Mouse (Mus musculus): Measurements from ENCODE around the gene Ptprh.

Gene Ptprh

GRCm38 (mm10) chr7:4603873-4604272, at the start of gene Ptprh:
Gene Ptprh, minus strand, starts transcription at chr7:4604041.
- in situ Hi-C loops (cut with MboI, MseI) = loop anchor here (5.0 to 25.0 kb wide), 2 partner anchors 67 to 1117 kb away; no protein-coding TSS in a partner anchor

GRCm38 (mm10) chr7:4653351-4653750, 49.5 kb upstream of the Ptprh start:
- in situ Hi-C loops (cut with MboI, MseI) = loop anchor here in 1 of 2 experiments (5.0 kb wide), 1 partner anchor 139 kb away; the partner anchor contains the start of gene Rpl28

DNA sequence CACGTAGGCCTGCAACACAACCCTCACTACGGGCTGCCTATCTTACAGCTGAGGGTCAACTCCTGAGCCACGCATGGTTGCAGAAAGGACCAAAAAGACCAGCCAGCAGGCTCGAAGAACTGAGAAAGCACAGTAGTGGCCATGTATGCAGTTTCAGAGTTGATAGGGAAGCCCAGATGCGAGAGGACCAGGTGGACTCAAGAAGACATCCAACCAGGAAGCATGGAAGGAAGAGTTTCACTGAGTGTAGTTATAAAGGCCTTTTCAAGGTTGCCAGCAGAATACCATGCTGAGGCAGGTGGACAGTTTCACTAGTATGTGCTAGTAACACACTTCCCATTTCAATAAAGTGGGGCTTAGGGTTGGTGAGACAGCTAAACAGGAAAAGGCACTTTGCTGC, 48.9 kb upstream of the Ptprh start:
- in situ Hi-C loops (cut with MboI, MseI) = loop anchor here in 1 of 2 experiments (5.0 kb wide), 1 partner anchor 140 kb away; the partner anchor contains the start of gene Rpl28

- in situ Hi-C loops (cut with MboI, MseI) = loop anchor here in 1 of 2 experiments (5.0 kb wide), 1 partner anchor 141 kb away; the partner anchor contains the start of gene Rpl28
These were observed 47.7 kb upstream of the Ptprh start for GRCm38 (mm10) chr7:4651581-4651980.

GRCm38 (mm10) chr7:4647992-4648391, 44.2 kb upstream of the Ptprh start:
- in situ Hi-C loops (cut with MboI, MseI) = no loop called here

- in situ Hi-C loops (cut with MboI, MseI) = no loop called here
These were observed 43.5 kb upstream of the Ptprh start for GRCm38 (mm10) chr7:4647291-4647690.

DNA sequence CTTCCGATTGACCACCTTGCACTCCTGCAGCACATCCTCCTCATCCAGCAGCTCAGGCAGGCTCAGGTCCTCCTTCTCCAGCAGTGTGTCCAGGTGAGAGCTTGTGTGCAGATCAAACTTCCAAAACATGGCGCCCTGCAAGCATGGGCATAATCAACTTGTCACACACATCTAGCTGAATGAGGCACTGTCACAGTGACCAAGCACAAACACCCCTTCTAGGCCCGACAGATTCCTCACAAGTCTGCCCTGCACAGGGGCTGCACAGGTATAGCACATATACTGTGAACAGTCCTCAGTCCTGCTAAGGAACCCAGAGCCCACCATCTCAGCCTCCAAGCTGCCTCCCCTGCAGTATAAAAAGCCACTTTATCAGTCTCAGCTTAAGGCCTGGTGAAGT, 43.0 kb upstream of the Ptprh start:
- in situ Hi-C loops (cut with MboI, MseI) = no loop called here

DNA sequence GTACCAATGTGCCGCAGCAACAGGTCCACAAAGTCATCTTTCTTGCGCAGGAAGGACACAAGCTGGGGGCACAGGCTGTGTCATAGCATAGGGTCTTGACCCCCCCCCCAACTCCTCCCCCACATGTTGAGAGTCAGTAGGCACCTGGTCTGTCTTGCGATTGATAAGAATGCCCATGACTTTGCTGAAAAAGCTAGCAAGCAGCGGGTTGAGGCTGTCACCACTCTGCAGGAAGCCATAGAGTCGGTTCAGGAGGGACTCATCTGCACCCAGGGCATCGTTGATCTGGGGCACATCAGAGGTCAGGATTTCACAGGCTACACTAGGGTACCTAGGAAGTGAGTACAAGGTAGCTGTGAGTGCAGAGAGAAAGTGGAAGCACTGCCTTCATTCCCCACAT, 39.4 kb upstream of the Ptprh start:
- in situ Hi-C loops (cut with MboI, MseI) = no loop called here

DNA sequence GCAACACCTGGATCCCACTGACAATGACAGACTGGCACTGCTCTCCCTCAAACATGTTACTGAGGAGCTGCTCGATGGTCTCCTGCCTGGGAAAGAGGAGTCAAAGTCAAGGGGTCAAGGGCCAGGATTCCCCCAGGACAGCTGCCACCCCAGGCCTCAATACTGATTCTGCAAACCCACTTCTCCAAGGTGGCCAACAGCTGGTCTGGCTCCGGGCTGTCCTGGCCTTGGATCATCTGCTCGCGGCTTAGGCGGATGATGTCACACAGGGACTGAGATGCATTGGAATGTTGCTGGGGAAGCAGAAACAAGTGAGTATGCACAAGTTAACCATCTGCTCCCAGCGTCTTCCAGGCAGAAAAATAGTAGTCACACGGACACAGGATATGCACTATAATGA, 38.1 kb upstream of the Ptprh start:
- in situ Hi-C loops (cut with MboI, MseI) = no loop called here

GRCm38 (mm10) chr7:4641155-4641554, 37.3 kb upstream of the Ptprh start:
- in situ Hi-C loops (cut with MboI, MseI) = no loop called here

DNA sequence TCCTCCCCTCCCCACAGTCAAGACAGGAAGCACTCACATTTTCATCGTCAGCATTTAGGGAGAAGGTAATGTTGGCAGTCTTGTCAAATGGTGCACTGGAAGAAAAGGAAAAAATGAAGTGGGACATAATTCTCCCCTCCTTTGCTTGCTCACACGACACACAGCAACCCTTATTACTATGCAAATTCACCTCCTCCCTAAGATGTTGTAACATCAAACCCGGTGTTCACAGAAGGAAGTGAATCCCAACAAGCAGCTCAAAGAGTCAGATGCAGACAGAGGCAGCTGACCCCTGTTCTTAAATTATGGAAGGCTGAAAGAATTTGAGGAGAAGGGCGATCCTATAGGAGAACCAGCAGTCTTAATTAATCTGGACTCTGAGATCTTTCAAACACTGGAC, 32.3 kb upstream of the Ptprh start:
- in situ Hi-C loops (cut with MboI, MseI) = no loop called here

GRCm38 (mm10) chr7:4631031-4631430, 27.2 kb upstream of the Ptprh start, which contains the start of gene Tmem86b:
Gene Tmem86b, minus strand, starts transcription at chr7:4631422.
- in situ Hi-C loops (cut with MboI, MseI) = loop anchor here in 1 of 2 experiments (5.0 kb wide), 1 partner anchor 79 kb away; no protein-coding TSS in a partner anchor

DNA sequence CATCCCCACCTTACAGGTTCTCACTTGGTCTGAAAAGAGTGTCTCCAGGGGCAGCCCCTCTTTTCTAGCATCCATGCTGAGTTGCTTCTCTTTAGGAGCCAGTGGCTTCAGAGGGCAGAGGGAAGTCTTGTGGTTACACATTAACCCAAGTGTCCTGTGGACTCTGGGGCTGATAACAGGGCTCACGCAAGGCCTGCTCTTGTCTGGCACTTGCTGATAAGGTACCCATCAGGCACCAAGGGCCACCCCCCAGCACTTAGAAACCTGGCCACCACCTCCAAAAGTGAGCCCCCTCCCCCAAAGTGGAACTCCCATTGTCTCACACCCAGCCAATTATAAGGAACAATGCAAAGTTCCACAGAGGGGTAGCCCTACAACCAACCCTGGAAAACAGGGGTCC, 26.4 kb upstream of the Ptprh start:
- in situ Hi-C loops (cut with MboI, MseI) = loop anchor here in 1 of 2 experiments (5.0 kb wide), 1 partner anchor 78 kb away; no protein-coding TSS in a partner anchor

GRCm38 (mm10) chr7:4629586-4629985, 25.7 kb upstream of the Ptprh start:
- in situ Hi-C loops (cut with MboI, MseI) = no loop called here

- in situ Hi-C loops (cut with MboI, MseI) = no loop called here
These were observed 22.1 kb upstream of the Ptprh start for GRCm38 (mm10) chr7:4625928-4626327.

DNA sequence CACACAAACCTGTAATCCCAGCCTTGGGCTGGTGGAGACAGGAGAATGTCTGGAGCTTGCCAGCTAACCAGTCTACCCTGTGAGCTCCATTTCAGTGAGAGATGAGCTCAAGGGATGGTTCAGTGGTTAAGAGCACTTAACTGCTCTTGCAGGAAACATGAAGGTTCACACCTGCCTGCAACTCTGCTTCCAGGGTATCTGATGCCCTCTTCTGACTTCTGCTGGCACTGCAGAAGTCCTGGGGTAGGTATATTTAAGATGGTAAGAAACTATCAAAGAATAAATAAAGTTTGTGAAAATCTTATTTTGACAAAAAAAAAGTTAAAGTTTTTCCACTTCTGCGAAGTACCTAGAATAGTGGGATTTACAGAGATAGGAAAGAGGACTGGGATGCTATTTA, 20.5 kb upstream of the Ptprh start:
- in situ Hi-C loops (cut with MboI, MseI) = loop anchor here in 1 of 2 experiments (25.0 kb wide), 1 partner anchor 1137 kb away; no protein-coding TSS in a partner anchor

DNA sequence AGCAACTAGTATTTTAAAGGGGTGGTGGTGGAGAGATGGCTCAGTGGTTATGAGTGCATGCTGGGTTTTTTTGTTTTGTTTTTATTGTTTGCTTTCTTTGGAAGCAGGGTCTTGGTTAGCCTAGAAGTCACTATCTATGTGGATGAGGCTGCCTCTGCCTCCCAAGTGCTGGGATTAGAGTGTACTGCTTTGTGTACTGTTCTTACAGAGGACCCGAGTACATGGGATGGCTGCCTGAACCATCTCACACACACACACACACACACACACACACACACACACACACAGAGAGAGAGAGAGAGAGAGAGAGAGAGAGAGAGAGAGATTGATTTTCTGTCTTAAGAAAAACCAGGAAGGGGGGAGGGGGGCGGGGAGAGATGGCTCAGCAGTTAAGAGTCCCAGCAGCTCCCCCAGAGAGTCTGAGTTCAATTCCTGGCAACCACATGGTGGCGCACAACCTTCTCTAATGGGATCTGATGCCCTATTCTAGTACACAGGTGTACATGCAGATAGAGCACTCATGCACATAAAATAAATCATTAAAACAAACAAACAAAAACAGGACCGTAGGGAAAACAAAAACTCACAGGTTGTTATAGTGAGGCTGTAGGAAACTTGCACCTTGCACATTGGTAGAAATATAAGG, 19.8 kb upstream of the Ptprh start:
- in situ Hi-C loops (cut with MboI, MseI) = loop anchor here in 1 of 2 experiments (25.0 kb wide), 1 partner anchor 1136 kb away; no protein-coding TSS in a partner anchor

DNA sequence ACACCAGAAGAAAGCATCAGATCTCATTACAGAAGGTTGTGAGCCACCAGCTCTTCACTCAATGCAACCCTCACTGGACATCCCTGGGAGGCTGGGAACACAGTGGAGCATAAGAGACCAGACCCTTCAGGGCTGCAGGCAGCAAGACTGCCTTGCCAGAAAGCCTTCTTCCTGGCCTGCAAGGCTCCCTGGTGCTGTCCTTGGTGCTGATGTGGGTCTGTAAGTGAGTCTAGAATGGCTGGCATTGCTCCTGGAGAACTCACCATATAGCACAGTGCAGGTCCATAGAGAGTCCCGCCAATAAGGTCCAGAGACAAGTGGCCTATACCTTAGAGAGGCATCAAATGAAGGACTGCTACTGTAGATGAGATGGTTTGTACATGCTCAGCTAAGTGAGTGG, 16.1 kb upstream of the Ptprh start:
- in situ Hi-C loops (cut with MboI, MseI) = loop anchor here in 1 of 2 experiments (25.0 kb wide), 1 partner anchor 1133 kb away; no protein-coding TSS in a partner anchor

- in situ Hi-C loops (cut with MboI, MseI) = loop anchor here in 1 of 2 experiments (25.0 kb wide), 1 partner anchor 1127 kb away; no protein-coding TSS in a partner anchor
These were observed 10.0 kb upstream of the Ptprh start for GRCm38 (mm10) chr7:4613740-4614403.

DNA sequence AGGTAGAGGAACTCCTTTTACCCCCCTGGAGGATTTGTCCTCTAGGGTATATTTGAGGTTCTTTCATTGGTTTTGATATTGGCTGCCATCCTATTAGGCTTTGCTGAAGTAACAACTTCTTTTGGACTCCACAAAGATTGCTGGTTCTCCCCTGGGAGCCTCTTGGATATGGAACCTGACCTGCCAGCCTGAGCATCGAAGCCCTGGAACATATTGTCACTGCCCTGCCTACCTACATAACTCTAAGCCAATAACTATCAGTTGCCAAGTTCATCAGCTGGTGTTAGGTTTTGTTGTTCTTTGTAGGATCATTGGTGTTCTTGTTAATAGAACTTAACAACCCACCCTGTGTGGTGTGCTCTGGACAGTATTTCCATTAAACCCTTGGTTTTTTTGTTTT, 9.1 kb upstream of the Ptprh start:
- in situ Hi-C loops (cut with MboI, MseI) = loop anchor here in 1 of 2 experiments (25.0 kb wide), 1 partner anchor 1126 kb away; no protein-coding TSS in a partner anchor

GRCm38 (mm10) chr7:4612386-4612785, 8.5 kb upstream of the Ptprh start:
- in situ Hi-C loops (cut with MboI, MseI) = loop anchor here in 1 of 2 experiments (25.0 kb wide), 1 partner anchor 1125 kb away; no protein-coding TSS in a partner anchor

DNA sequence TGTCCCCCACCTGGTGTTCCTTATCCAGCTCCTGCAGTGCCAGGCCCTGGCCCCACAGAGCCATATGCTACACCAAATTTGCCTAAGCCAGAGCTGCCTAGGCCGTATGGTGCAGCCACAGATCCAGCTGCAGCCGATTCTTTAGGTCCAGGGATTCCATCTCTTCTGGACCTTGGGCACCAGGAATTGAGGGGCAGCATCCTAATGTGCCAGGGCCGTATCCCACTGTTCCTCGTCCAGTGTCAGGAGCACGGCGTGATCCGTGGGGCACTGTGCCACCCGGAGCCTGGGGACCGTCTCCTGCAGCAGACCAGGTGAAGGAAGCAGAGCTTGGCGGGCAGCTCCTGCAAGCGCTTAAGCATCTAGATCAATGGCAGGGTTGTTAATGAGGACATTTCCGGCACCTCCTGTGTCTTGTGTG, 8.1 kb upstream of the Ptprh start:
- in situ Hi-C loops (cut with MboI, MseI) = loop anchor here in 1 of 2 experiments (25.0 kb wide), 1 partner anchor 1125 kb away; no protein-coding TSS in a partner anchor
